Mouse (Mus musculus): ENCODE measurements around the gene Zbtb16.

Gene Zbtb16

DNA sequence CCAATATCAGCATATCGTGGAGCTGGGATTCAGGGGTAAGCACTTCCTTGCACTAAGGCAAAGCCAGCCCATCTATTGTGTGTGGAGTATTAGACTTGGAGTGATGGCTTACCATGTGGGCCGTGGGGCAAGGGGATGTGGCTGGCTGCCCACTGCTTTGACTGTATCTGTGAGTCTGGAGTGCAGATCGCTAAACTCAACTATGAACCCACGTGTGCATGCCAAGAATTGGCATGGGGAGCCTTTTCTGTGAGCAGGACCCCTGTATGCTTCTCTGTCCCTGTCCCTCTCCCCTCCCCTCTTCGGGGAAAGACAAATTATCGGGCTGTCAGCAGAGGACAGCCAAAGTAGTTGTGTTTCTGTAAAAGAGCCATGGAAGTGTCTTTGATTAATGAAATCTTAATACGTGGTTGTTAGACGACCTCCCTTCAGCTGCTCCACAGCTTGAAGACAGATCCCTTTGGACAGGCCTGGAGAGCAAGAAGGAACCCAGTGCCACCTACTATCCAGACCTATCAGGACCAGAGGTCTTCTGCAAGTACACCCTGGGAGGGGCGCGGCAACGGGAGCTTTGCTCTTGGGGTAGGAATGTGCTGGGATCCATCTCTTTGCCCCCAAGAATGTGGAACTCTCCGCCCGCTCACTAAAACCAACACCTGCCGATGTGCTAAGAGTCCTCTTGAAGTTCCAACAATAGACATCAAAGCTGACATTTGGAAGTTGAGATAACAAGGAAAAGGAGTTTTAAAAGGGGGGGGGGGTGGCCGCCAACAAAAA lies 53.5 kb downstream of the Zbtb16 start:
- H3K9me3 ChIP-seq (ENCODE audit: low read length) = no peaks in the 10 kb centered on the region; the same call in 1 of the 2 replicates
- H3K4me1 ChIP-seq (replicated peaks; ENCODE audit: low read depth, low read length) = peaks cover 4% of the 10 kb centered on the region; the same call in 1 of the 2 replicates
- H3K4me3 ChIP-seq (replicated peaks; ENCODE audit: low read length) = no peak overlapping the region
- TF ChIP-seq NANOG (IDR thresholded peaks at IDR 0.05; ENCODE audit: borderline replicate concordance, low read length) = no peak
- no peak for TF ChIP-seq POU5F1 (IDR thresholded peaks at IDR 0.05; ENCODE audit: borderline replicate concordance, low read length)
- TF ChIP-seq CTCF (conservative IDR thresholded peaks at IDR 0.05; ENCODE audit: low read length) = no peak
- H3K36me3 ChIP-seq (ENCODE audit: insufficient read depth, low read length) = no peaks in the 10 kb centered on the region
- H3K27me3 ChIP-seq (ENCODE audit: insufficient read depth, low read length) = peaks cover 37% of the 10 kb centered on the region

DNA sequence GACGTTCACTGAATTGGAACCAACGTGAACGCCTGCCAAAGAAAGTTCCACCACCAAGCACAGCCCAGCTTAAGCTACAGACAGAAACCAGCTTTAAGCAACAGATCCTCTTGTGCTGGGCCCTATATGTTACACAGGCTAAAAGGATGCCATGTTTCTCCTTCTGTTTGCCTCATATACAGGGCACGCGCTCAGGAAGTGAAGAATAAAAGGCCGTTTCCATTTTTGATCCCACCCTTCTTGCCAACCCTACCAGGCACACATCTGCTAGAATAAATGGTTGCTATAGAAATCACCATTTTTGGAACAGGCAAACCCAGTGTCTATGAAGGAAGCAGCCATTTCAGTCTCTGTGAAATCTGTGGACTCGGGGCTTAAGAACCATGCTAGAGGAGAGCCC lies 59.8 kb downstream of the Zbtb16 start:
- H3K9me3 ChIP-seq (ENCODE audit: low read length) = peaks cover 7% of the 10 kb centered on the region; the same call in 1 of the 2 replicates

DNA sequence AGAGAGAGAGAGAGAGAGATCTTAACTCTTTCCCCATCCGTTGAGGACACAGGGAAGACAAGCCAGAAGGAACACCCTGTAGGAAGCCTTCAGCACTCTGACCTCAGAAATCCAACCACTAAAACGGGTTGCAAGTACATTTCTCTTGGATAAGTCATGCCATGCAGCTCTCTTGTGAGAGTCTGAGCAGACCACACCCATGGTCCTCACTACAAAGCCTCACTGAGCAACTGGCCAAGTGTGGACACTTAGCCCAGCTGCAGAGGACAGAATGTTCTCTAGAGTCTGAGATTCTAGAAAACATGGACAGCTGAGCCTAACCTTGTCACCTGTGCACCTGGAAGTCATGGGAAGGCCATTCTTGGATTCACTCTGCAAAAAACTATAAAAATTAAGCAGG lies 60.5 kb downstream of the Zbtb16 start:
- TF ChIP-seq POU5F1 (IDR thresholded peaks at IDR 0.05; ENCODE audit: borderline replicate concordance, low read length) = no peak
- no peak for TF ChIP-seq CTCF (conservative IDR thresholded peaks at IDR 0.05; ENCODE audit: low read length)
- TF ChIP-seq NANOG (IDR thresholded peaks at IDR 0.05; ENCODE audit: borderline replicate concordance, low read length) = no peak
- H3K9me3 ChIP-seq (ENCODE audit: low read length) = peaks cover 7% of the 10 kb centered on the region; the same call in 1 of the 2 replicates
- H3K4me1 ChIP-seq (replicated peaks; ENCODE audit: low read depth, low read length) = peaks cover 4% of the 10 kb centered on the region; the same call in 1 of the 2 replicates

More for the DNA sequence above, 59.8 kb downstream of the Zbtb16 start:
- TF ChIP-seq POU5F1 (IDR thresholded peaks at IDR 0.05; ENCODE audit: borderline replicate concordance, low read length) (no peak), CTCF (conservative IDR thresholded peaks at IDR 0.05; ENCODE audit: low read length) (no peak), NANOG (IDR thresholded peaks at IDR 0.05; ENCODE audit: borderline replicate concordance, low read length) (no peak)
- H3K4me3 ChIP-seq (replicated peaks; ENCODE audit: low read length) = no peak overlapping the region
- H3K4me1 ChIP-seq (replicated peaks; ENCODE audit: low read depth, low read length) = peaks cover 4% of the 10 kb centered on the region; the same call in 1 of the 2 replicates
- no peaks in the 10 kb centered on the region for H3K36me3 ChIP-seq (ENCODE audit: insufficient read depth, low read length)
- H3K27me3 ChIP-seq (ENCODE audit: insufficient read depth, low read length) = peaks cover 50% of the 10 kb centered on the region

DNA sequence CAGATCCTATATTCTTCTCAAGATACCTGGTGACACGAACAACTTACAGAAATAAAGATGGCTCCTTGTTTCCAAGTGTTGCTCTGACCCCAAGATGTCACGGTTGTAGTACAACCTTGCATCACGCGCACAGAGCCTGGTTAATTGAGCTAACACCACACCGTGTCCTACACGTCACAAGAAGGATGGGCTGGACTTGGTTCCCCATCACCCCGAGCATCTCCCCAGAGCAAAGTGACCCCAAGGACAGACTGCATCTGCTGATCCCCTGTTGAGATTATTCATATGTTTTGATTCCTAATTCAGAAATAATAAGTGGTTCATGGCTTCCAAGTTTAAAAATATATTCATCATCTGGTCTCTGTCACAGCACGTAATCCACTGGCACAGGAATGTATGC lies 62.3 kb downstream of the Zbtb16 start:
- Histone ChIP-seq H3K36me3 (ENCODE audit: insufficient read depth, low read length) (no peaks in the 10 kb centered on the region), H3K9me3 (ENCODE audit: low read length) (peaks cover 10% of the 10 kb centered on the region; the same call in 1 of the 2 replicates), H3K4me3 (replicated peaks; ENCODE audit: low read length) (no peak overlapping the region), H3K27me3 (ENCODE audit: insufficient read depth, low read length) (peaks cover 37% of the 10 kb centered on the region), H3K4me1 (replicated peaks; ENCODE audit: low read depth, low read length) (peaks cover 4% of the 10 kb centered on the region; the same call in 1 of the 2 replicates)
- TF ChIP-seq CTCF (conservative IDR thresholded peaks at IDR 0.05; ENCODE audit: low read length) (no peak), POU5F1 (IDR thresholded peaks at IDR 0.05; ENCODE audit: borderline replicate concordance, low read length) (no peak), NANOG (IDR thresholded peaks at IDR 0.05; ENCODE audit: borderline replicate concordance, low read length) (no peak)

More for the DNA sequence above, 60.5 kb downstream of the Zbtb16 start:
- Histone ChIP-seq H3K27me3 (ENCODE audit: insufficient read depth, low read length) (peaks cover 48% of the 10 kb centered on the region), H3K36me3 (ENCODE audit: insufficient read depth, low read length) (no peaks in the 10 kb centered on the region), H3K4me3 (replicated peaks; ENCODE audit: low read length) (no peak overlapping the region)

DNA sequence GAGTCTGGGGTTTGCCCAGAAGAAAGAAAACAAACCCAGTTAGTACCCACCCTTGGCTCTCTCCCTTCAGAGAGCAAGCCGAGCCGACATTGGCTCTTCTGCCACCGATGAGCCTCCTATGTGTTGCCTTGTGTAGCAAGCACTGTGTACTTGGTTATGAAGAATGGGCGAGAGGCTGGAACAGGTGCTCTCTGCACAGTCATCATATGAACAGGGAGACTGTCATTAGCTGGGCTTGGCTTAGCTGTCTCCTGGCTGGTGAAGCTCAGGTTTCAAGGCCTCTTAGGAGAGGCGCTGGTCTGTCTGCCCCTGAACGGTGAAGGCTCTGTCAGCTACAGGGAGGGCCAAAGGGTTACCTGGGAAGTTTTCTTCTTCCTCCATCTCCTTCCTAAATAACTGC lies 62.9 kb downstream of the Zbtb16 start:
- no peak for TF ChIP-seq POU5F1 (IDR thresholded peaks at IDR 0.05; ENCODE audit: borderline replicate concordance, low read length)
- TF ChIP-seq CTCF (conservative IDR thresholded peaks at IDR 0.05; ENCODE audit: low read length) = no peak
- TF ChIP-seq NANOG (IDR thresholded peaks at IDR 0.05; ENCODE audit: borderline replicate concordance, low read length) = no peak
- Histone ChIP-seq H3K4me3 (replicated peaks; ENCODE audit: low read length) (no peak overlapping the region), H3K27me3 (ENCODE audit: insufficient read depth, low read length) (peaks cover 34% of the 10 kb centered on the region), H3K4me1 (replicated peaks; ENCODE audit: low read depth, low read length) (peaks cover 3% of the 10 kb centered on the region; the same call in 1 of the 2 replicates), H3K9me3 (ENCODE audit: low read length) (peaks cover 10% of the 10 kb centered on the region; the same call in 1 of the 2 replicates), H3K36me3 (ENCODE audit: insufficient read depth, low read length) (no peaks in the 10 kb centered on the region)

DNA sequence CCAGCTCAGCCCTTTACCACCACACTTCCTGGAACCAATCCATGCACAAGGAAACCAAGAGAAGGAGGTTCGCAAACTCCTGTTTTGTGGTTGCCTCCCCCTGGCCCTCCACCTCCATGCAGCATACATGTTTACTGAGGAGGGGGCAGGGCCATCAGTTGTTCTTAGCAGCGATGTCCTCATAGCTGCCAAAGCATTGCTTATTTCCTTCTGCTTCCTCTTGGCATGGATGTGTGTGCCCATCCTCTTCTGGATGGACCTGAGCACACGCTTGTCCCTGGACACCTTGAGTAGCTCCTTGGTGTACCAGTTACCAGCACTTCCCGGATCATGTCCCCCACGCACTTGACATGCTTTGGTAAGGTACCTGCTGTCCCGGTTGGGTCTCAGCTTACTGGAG lies 64.5 kb downstream of the Zbtb16 start:
- Histone ChIP-seq H3K4me1 (replicated peaks; ENCODE audit: low read depth, low read length) (no peaks in the 10 kb centered on the region), H3K4me3 (replicated peaks; ENCODE audit: low read length) (no peak overlapping the region), H3K9me3 (ENCODE audit: low read length) (peaks cover 3% of the 10 kb centered on the region; the same call in 1 of the 2 replicates), H3K27me3 (ENCODE audit: insufficient read depth, low read length) (peaks cover 26% of the 10 kb centered on the region), H3K36me3 (ENCODE audit: insufficient read depth, low read length) (no peaks in the 10 kb centered on the region)
- TF ChIP-seq NANOG (IDR thresholded peaks at IDR 0.05; ENCODE audit: borderline replicate concordance, low read length) = no peak

DNA sequence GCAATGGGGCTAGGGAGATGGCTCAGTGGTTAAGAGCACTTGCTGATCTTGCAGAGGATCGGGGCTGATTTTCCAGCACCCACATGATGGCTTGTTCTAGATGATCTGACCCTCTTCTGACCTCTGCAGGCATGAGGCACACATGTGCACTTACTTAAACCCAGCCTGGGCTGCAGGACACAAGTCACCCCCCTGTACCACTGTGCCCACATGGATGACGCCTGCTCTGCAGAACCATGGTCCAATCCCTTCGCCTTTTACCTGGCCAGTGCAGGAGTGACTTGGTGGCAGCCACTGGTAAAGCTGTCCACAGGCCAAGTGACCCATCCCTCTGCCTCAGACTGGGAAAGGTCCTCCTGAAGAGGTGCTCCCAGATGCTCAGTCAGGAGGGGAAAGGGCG lies 67.1 kb downstream of the Zbtb16 start:
- Histone ChIP-seq H3K9me3 (ENCODE audit: low read length) (peaks cover 3% of the 10 kb centered on the region; the same call in 1 of the 2 replicates), H3K27me3 (ENCODE audit: insufficient read depth, low read length) (peaks cover 15% of the 10 kb centered on the region), H3K36me3 (ENCODE audit: insufficient read depth, low read length) (no peaks in the 10 kb centered on the region), H3K4me3 (replicated peaks; ENCODE audit: low read length) (no peak overlapping the region), H3K4me1 (replicated peaks; ENCODE audit: low read depth, low read length) (no peaks in the 10 kb centered on the region)
- no peak for TF ChIP-seq POU5F1 (IDR thresholded peaks at IDR 0.05; ENCODE audit: borderline replicate concordance, low read length)

DNA sequence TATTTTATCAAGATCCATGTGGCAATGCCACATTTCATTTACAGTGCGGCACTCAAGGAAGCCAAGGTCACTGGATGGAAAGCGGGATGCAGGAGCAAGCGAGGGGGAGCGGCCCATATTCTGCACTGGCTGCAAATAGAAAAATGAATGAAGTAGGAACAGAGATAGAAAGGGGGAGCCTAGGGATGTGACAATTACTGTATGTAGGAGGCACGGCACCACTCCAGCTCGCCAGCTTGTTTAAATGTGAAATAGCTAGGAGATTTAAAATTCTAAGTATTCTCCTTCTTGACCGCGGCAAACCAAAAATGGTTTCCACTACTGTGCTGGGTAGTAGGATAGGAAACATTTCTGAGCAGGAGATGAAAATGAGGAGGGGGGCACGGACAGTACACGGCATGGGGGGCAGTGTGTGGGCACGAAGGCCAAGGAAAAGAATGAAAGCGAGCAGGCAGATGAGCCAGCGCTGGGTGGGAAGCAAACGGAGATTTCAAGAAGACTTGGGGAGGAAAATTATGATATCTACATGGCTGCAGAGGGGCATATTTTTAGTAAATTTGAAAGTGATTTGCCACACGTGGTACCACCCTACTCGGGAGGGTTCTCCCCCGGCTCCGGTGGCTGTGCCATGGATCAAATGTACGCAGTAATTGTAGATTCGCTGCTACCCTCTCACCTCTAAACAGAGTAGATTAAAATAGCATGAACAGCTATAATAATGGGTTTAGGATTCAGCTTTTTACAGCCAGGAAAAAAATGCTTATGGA lies 68.2 kb downstream of the Zbtb16 start:
- no peaks in the 10 kb centered on the region for H3K36me3 ChIP-seq (ENCODE audit: insufficient read depth, low read length)
- no peaks in the 10 kb centered on the region for H3K4me1 ChIP-seq (replicated peaks; ENCODE audit: low read depth, low read length)
- H3K9me3 ChIP-seq (ENCODE audit: low read length) = peaks cover 3% of the 10 kb centered on the region; the same call in 1 of the 2 replicates
- TF ChIP-seq NANOG (IDR thresholded peaks at IDR 0.05; ENCODE audit: borderline replicate concordance, low read length) (no peak), CTCF (conservative IDR thresholded peaks at IDR 0.05; ENCODE audit: low read length) (no peak), POU5F1 (IDR thresholded peaks at IDR 0.05; ENCODE audit: borderline replicate concordance, low read length) (no peak)
- H3K27me3 ChIP-seq (ENCODE audit: insufficient read depth, low read length) = peaks cover 12% of the 10 kb centered on the region
- H3K4me3 ChIP-seq (replicated peaks; ENCODE audit: low read length) = no peak overlapping the region
